Mouse (Mus musculus) testis, postnatal 14 days (tissue): ENCODE data around the gene Mis18a.

Experiments
- DNase-seq: peaks from one replicate; pipeline ENCODE4 v3.0.0; 2021; ENCODE audit warnings: low spot score

The Mis18a gene

GRCm38 (mm10) chr16:90727233-90728115, at the start of gene Mis18a:
Gene Mis18a, minus strand, starts transcription at chr16:90727404.
- DNase-seq = peak; percentile 95

DNA sequence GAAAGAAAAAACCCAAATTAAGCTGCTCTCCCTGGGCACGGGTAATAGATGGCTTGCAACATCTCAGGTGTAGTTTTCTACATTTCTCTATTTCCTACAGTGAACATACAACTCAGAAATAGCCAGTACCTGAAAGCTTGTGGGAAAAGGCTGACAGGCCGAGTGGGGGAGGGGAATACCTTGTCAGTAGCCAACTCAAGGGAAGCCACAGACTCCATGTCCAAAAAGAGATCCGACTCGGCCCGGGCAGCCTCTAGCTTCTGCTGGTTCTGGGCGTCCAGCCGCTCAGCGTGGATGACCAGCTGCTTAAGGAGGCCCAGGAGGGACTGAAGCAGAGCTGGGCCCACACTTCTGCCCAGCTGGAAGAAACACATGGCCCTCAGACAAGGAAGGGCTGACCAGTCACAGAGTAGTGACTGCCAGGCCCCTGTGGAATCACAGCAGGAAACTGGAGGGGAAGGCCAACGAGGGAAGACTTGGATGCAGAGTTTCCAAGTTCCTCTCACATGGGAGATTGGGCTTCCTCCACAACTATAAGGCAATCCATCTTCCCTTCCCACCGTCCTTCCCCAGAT, 48.8 kb upstream of the Mis18a start:
- DNase-seq = no peak

DNA sequence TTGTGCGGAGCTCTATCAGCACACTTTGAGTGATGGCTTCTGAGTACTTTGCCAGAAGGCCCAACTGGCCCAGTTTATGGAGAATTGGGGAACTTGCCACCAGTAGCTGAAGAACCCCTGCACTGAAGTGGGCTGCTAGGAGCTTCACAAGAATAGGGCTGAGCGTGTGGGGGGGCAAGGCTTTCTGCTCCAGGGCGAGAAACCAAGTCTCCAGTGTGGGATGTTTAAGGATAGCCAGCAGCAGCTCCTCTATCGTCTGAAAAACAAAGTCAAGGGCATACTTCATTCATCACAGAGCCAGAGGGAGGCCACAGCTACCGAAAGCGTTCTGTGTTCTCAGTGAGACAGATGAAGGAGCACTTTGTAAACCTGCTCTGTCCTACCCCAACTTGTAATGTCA, 47.4 kb upstream of the Mis18a start:
- no peak for DNase-seq

DNA sequence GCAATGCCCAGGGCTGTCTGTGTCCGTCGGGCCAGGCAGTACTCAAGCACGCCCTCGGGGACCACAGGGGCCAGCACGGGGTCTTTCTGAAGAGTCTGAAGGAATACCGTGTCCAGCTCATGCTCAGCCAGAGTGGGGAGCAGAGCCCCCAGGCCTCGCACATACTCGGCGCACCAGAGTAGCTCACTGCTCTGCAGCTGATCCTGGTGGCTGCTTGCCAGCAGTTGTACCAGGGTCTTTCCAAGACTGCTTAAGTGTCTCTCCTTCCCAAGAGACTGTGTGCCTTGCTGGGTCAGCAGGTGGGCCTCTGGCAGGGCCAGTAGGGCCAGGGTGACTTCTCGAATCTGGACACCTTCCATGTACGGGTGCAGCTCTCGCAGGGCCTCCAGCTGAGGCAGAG, 47.0 kb upstream of the Mis18a start:
- no peak for DNase-seq

- DNase-seq = no peak
These were observed 39.8 kb upstream of the Mis18a start for GRCm38 (mm10) chr16:90766919-90767454.

DNA sequence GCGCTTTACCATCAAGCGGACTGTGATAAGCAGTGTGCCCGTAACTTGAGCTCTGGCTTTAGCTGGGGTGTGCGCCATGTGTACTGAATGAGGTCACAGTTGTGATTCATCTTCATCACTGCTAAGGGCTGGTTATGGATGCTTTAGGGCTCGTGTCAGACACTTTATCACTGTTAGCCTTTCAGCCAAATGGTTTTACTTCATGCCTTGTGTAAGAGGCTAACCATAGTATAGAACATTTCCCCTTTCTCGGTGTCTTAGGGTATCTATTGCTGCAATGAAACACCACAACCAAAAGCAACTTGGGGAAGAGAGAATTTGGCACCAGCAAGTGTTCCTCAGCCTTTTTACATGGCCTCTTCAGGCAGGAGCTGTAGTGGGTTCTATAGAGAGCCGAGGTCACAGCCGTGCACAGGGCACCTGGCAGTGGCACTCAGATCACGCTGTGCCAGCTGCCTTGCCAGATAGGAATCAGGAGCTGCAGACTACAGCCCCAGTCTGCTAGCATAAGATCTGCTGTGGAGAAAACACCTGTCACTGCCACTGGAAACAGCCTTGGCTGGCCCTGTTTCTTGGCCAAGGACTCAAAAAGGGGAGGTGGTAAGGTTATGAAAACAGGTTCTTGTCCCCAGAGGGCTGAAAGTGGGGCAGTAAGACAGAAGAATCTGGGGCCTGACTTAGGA, 38.1 kb upstream of the Mis18a start:
- DNase-seq = no peak

DNA sequence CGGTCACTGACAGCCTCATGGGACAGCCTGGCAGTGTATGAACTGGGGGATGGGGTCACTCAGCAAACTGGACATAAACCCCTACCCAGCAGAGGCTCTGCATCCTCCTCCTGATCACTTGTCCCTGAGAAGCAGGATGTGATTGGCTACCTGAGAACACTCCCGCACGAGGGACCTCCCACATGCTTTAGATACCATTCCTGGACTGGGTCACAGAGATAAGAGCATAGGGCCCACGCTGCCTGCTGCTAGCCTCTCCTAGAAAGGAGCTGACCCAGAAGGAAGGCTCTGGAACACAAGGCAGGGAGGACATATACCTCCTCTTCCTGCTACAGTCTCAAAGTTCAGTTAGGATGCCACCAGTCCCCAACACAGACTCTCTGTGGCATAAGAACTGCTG, 33.3 kb upstream of the Mis18a start:
- no peak for DNase-seq

DNA sequence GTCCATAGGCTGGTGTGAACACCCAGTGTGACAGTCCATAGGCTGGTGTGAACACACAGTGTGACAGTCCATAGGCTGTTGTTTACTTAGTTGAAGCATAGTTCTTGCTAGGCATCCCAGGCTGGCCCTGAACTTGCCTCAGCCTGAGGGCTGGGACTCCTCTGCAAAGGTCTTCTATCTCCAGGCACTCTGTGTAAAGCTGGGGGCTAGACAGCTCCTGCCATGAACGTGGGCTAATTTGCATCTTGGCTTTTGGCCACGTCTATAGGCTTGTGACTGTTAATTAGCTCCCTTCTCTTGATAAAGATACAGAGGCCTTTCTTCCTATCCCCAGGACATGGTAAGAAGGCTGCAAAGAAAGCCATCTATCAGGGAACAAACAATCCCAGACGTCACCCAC, 32.1 kb upstream of the Mis18a start:
- no peak for DNase-seq

DNA sequence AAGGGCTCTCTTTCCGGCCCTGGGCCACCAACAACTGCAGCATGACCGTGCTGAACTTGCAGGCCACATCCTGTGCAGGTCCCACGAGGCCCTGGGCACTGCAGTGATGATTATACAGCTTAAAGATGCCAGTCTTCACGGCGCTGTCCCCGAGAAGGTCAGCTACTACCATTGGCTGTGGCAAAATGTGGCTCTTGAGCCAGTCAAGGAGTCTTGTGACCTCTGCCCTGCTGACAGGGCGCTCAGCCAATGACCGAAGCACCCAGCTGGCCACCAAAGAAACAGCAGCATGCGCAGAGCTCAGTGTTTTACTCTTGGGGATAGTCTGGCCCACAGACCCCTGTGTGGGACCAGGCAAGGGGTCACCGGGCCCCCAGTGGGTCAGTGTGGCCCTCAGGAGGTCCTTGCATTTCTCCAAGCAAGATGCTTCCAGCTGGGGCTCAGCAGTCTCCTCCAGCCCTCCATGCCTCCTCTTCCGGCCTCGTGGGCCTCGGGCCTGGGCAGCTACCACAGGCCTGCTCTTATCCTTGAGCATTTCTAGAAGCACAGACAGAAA, 26.3 kb upstream of the Mis18a start:
- no peak for DNase-seq

DNA sequence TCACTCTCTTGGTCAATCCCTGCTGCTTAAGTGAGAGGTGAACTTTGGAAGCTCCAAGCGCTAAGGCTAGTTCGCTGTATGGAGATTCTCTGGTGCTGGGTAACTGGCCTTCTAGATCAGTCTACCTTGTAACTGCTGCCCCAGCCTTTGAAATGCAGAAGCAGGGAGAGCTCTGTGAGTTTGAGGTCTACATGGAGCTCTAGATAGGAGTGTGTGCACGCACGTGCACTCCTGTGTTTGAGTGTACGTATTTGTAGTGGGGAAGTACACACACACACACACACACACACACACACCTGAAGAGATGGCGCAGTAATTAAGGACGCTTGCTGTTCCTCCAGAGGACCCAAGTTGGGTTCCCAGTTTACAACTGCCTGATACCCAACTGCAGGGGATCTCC, 21.0 kb upstream of the Mis18a start:
- no peak for DNase-seq

GRCm38 (mm10) chr16:90747143-90747542, 19.9 kb upstream of the Mis18a start:
- DNase-seq = no peak

DNA sequence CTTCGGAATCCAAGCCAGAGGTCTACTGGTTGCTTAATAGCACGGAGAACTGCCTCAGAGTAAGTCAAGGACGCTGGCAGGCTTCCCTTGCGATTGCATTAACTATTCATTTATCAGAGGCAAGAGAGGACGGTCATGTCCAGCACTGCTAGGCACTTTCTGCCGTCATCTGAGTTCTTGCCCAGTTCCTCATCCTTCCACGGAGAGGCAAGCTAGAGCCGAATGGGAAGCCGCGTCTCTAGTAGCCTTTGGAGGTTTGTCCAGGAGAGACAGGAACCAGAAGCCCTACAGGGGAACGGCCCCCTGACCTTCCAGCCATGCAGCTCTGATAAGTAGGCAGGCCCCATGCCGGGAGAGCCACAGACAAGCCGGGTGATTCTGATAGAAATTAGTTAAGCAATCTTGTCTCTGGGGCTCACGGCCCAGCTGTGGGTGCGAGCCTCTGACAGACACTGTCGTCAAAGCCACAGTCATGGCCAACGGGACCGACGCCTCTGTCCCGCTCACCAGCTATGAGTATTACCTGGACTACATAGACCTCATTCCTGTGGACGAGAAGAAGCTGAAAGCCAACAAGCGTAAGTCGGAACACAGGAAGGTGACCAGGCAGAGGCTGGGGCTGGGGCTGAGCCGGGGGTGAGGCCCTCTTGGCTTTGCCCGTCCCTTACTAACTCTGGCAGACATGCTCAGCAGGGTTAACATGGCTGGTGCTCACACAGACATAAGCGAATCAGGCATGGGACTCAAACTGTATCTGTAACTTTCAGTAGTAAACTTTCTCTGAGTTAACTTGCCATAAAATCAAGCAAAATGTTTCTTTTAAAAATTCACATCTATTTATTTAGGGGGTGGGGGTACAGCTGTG, 11.1 kb upstream of the Mis18a start, which contains the start of gene Mrap:
TSS of gene Mrap (plus strand) at position 116 of the 865 bp plus-strand sequence.
- DNase-seq = peak; percentile 62

- no peak for DNase-seq
These were observed 9.6 kb upstream of the Mis18a start for GRCm38 (mm10) chr16:90736672-90737270.

DNA sequence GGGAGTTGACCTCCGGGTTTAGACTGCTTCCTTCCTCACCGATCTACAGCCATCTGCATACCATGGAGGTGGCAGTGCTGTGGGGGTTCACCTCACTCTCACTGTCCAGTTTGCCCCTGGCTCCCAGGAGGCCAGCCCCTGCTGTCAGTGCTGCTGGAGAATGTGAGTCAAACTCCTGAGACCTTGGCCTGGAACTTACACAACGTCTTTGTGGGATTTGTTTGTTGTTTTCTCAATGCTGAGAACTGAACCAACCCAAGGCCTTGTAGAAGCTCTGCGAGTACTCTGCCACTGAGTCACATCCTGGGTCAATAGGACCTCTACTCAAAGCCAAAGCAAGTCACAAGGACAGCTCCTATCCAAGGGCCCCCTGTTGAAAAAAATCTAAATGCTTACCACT, 8.4 kb upstream of the Mis18a start:
- no peak for DNase-seq

GRCm38 (mm10) chr16:90726600-90727227, 490 bp downstream of the Mis18a start:
- no peak for DNase-seq

DNA sequence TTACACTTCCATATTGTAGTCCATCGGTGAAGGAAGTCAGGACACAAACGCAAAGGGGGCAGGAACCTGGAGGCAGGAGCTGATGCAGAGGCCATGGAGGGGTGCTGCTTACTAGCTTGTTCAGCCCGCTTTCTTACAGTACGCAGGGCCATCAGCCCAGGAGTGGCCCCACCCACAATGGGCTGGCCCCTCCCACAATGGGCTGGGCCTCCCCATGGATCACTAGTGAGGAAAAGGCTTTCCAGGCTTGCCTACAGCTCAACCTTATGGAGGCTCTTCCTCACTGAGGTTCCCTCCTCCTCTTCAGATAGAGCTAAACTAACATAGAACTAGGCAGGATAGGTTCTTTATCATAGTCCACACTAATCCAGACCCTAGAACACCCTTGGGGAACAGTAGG, 3.2 kb downstream of the Mis18a start:
- DNase-seq = no peak

DNA sequence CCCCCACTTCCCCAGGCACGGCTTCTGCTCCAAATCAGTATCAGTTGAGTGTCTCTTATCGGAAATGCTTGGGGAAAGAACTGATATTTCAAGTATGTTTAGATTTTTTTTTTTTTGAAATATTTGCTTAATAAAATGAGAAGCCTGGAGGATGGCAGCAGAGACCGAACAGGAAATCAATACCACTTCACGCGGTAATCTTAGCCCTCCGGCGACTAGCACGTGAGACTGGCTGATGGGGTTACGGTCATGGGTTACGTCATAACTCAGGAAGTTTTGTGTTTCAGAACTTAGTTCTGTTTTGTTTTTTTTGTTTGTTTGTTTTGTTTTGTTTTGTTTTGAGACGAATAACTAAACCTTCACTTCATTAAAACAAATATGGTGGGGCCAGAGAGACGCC, 16.9 kb downstream of the Mis18a start:
- DNase-seq = no peak

DNA sequence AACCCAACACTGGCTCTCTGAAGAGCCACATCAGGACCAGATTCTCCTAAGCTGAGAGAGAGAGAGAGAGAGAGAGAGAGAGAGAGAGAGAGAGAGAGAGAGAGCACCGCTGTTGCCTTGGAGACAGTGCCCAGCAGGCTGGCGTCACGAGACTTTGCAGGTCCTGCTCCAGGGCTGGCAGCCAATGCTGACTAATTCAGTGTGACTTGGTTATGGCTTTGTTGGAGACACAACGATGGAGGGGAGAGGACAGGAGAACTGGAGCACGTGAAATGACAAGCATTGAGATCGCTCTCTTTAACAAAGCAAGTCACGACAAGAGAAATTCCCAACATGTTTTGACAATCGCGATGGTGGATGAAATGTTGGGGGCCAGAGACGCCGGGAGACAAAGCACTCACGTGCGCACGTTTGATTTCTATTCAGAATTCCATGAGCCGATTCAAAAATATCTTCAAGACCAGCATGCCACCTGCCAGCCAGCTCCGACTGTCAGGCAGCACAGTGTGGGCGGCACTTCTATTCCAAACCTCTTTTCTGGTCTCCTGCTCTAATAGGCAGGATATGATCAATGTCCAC, 17.4 kb downstream of the Mis18a start:
- DNase-seq = no peak

DNA sequence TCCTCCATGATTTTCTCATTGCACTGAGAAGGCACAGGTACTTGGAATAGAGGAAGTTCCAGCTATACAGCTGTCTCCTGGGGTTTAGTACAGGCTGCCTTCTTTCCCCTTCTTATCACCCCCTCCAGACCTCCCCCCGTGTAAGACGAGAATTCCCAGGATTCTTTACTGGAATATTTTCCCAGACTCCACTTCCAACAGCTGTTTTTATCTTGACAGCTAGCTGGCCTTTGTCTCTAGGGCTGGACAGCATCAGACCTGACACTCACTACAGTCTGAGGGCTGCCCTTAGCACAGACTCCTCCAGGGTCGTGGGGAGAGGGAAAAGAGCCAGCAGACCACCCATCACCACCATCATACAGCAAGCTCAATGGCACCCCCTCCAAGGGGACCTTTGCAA, 20.9 kb downstream of the Mis18a start:
- no peak for DNase-seq

GRCm38 (mm10) chr16:90704161-90704825, 22.9 kb downstream of the Mis18a start:
- DNase-seq = no peak
